Mouse (Mus musculus) megakaryocyte progenitor cell, adult 5-6 weeks (primary cell): ENCODE results near the gene Ccdc114. TPM values are rescaled to one million over a fixed set of nuclear protein-coding genes. Genes with fewer than 3 reads are reported as not detected.
"Not testable (repeated sequence)": the region's sequence is repeated elsewhere in the genome, so short reads cannot be mapped to it uniquely, and the experiment has no call there.

Experiments
- ATAC-seq: replicated peaks from 2 replicates; pipeline ENCODE4 v1.8.0; 2016; ENCODE audit warnings: mild to moderate bottlenecking, moderate TSS enrichment, inconsistent platforms; ENCODE audit not compliant: poor library complexity
- total RNA-seq, 2 experiments: library from RNA; stranded (forward) in 1 of 2; stranded (reverse) in 1 of 2; fragments of 157-497, 149-512 nt in 1 of 2; fragments of 200-1000 nt in 1 of 2; gene quantifications; 2 replicates each; pipeline versions ENCODE4 v1.2.3 to v1.2.4; 2015 to 2017

The Ccdc114 gene
- total RNA-seq (2015) (0.99 and 2.0 TPM in 2 replicates), total RNA-seq (2017) (2.6 and 3.3 TPM in 2 replicates)

GRCm38 (mm10) chr7:45923762-45924428 lies at the start of gene Ccdc114:
Gene Ccdc114, plus strand, starts transcription at chr7:45924072.
- peak; percentile 22 for ATAC-seq

GRCm38 (mm10) chr7:45876895-45877294 lies 47.0 kb upstream of the Ccdc114 start:
- no peak for ATAC-seq

GRCm38 (mm10) chr7:45878278-45878677 lies 45.6 kb upstream of the Ccdc114 start, which contains the start of gene Grin2d:
Gene Grin2d, minus strand, starts transcription at chr7:45878378.
- ATAC-seq, result not testable (repeated sequence)

DNA sequence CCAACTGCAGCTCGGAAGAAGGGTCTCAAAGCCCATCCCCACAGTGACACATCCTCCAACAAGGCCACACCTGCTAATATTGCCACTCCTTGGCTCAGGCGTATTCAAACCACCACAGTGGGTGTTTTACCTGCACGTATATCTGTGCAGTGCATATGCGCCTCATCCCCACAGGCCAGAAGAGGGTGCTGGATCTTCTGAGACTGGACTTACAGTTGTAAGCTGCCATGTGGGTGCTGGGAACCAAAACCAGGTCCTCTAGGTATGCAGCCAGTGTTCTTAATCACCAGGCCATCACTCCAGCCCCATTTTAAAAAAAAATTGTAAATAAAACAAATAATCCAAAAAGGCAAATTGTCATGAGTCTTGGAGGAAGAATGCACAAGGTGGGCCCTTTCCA lies 43.3 kb upstream of the Ccdc114 start:
- no peak for ATAC-seq

DNA sequence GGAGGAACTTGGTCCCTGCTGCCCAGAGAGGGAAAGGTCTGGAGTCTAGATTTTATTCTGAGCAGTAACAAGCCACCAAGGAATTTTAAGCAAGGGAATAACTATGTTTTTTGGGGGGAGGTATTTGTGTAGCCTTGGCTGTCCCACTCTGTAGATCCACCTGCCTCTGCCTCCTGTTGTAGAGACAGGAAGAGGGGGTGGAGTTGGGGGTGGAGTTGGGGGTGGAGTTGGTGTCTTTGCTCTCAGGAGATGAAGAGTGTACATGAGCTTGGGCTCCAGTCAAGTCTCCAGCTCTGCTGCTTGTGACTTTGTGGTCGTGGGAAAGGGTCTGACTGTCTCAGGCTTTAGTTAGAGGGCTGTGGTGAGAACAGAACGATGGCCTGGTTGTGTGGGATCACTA lies 42.9 kb upstream of the Ccdc114 start:
- no peak for ATAC-seq

- ATAC-seq, result 0 out of 2 replicates have a peak, but pooled peaks have one; percentile 31
Measured at GRCm38 (mm10) chr7:45887246-45887645, 36.6 kb upstream of the Ccdc114 start.

- ATAC-seq, result no peak
Measured at GRCm38 (mm10) chr7:45892651-45893050, 31.2 kb upstream of the Ccdc114 start.

DNA sequence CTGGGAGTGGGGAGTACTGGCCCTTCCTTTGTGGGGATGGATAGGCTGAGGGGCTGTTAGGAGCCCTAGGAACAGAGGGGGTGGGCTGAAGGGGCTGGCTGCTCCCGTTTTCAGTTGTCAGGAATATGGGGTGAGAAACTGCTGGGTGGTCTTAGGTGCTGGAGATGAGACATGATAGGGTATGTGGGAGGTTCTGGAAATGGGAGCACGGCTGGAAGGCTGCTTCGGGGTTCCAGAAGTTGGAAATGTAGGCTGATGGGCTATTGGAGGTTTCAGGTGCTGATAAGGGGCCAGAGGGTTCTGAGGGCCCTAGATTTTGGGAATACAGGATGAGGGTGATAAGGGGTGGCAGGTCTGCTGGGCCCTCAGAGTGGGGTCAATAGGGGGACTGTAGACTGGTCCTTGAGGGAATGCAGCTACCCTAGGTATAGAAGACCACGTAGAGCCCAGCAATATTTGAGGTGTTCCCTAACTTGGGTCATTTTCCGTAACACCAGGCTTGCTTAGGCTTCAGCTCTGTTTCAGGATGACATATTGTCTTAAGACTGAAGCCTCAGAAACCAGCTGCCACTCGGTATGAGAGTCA lies 27.8 kb upstream of the Ccdc114 start:
- ATAC-seq, result no peak

GRCm38 (mm10) chr7:45896517-45897257 lies 27.2 kb upstream of the Ccdc114 start, which contains the start of the genes Syngr4 and Tmem143:
Gene Syngr4, minus strand, starts transcription at chr7:45896714.
Gene Tmem143, plus strand, starts transcription at chr7:45896941.
- peak; percentile 85 for ATAC-seq

DNA sequence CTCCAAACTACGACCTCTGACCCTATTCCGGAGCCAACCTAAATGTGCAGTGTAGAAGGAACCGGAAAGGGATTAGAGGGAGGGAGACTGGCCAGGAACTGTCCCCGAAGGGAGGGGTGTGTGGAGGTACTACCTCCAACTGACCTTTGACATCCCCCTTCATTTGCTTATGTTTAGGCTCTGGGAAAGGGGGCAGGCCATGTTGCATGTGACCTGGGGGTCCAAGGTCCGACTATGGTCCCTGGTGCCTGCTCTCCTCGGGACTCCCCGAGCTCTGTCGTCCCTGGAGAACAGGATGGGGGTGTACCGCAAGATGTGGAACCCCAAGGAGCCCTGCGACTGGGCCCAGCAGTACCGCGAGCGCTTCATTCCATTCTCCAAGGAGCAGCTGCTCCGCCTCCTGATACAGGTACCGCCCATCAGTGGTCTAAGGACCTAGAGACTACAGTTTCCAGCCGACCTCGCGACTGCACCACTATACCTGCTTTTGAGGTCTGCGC lies 26.6 kb upstream of the Ccdc114 start:
- peak; percentile 33 for ATAC-seq

- not testable (repeated sequence) for ATAC-seq
Measured at GRCm38 (mm10) chr7:45898125-45898524, 25.7 kb upstream of the Ccdc114 start.

GRCm38 (mm10) chr7:45901562-45901961 lies 22.3 kb upstream of the Ccdc114 start:
- ATAC-seq, result peak; percentile 69

DNA sequence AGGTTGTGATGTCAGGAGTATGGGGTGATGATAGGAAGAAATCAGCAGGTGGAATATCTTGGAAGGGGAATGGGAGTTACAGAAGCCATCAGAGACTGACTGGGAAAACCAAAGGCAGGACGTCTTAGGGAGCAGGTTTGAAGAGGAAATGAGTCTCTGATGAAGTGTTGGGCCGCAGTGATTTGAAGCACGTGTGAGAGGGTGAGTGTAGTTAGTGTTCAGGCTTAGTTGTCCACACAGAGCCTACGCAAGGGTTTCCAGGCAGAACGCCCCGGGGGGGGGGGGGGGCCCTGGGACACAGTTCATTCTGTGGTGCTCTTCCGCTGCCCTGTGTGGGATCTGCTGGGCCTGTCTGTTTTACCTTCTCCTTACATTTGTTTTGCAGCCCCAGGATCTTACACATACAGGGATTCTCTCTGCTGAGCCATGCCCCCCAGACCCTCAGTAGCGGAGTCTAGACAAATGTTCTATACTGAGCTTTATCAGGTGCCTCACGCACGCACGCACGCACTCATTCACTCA lies 21.3 kb upstream of the Ccdc114 start:
- ATAC-seq, result no peak

GRCm38 (mm10) chr7:45906622-45907021 lies 17.2 kb upstream of the Ccdc114 start:
- no peak for ATAC-seq

DNA sequence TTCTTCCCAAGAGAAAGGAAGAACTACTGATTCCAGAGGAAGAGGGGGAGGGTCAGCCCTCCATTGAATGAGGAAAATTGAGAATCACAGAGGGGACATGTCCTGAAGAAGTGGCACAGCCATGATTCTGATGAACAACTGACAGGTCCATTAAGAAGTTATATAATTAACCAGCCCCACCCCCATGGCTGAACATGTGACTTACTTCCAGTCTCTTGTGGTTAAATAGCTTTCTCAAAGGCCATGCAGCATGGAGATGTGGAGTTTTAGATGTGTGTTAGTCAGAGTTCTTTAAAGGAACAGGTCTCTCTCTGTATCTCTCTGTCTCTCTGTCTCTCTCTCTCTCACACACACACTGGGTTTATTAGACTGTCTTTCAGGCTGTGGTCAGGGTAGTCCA lies 15.5 kb upstream of the Ccdc114 start:
- peak; percentile 50 for ATAC-seq

DNA sequence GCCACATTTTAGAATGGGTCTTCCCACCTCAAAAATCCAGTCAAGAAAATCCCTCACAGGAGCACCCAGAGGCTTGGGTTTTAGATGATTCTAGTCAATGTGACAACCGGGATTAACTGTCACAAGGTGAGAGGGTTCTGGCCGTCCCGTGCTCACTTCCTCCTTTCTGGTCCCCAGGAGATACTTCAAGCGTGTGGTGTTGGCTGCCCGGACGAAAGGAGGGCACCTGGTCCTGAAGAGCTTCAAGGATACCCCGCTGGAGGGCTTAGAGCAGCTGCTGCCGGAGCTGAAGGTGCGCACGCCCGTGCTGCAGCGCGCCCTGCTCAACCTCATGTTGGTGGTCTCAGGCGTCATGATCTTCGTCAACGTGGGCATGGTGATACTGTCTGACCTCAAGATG lies 14.7 kb upstream of the Ccdc114 start:
- ATAC-seq, result no peak

DNA sequence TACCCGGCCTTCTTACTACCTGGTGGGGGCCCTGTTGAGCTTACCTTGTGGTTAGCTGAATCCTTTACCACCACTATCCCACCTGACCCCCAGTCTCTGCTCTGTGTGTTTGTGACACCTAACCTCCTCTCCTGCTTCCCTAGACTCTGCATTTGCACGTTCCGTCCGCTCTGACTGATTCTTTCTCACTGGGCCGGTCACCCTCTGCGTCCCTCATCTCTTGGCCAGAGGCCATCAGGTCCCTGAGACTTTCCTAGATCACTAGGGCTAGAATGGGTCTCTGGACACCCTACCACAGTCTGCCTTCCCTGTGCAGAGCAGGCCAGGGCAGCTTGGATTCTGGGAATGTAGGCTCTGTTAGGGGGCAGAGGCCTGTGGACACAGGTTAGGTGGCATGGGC lies 9.8 kb upstream of the Ccdc114 start:
- ATAC-seq, result no peak

DNA sequence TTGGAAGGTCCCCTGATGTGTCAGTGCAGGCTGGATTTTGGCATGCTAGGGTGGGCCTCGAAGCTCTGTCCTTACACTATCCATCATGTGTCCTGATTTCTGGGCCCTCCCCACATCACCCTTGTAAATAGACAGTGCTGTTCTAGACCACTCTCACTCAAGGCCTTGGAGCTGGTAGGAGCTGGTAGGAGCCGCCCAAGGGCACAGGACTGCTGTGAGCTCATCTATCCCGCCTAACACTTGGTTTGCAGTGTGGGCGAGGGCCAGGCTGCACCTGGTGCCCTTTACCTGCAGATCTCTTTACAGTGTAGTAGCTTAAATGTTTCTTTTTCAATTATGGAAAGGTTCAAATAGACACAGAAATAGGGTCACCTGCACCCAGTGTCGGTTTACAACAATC lies 8.9 kb upstream of the Ccdc114 start:
- no peak for ATAC-seq

GRCm38 (mm10) chr7:45916056-45917003 lies 7.5 kb upstream of the Ccdc114 start:
- ATAC-seq, result peak; percentile 71
